In genomic region chr17:12724767-12725744, GRCm38 (mm10) we compare ENCODE assay signal across 8 mouse cellular contexts. TPM values are rescaled to one million over a fixed set of nuclear protein-coding genes. Genes with fewer than 3 reads are reported as not detected.
DNase-seq lines count a peak whose midpoint lies in the region; ATAC-seq lines count a peak whose summit lies in the region.

No protein-coding gene starts in this region.

- H3K4me2 ChIP-seq in heart, embryonic 11.5 days = peak overlapping the region; percentile 31
- H3K4me2 ChIP-seq in kidney, embryonic 16.5 days (replicated peaks; ENCODE audit: low read depth, low read length) = no peak overlapping the region

- peak overlapping the region; percentile 89 for H3K27ac ChIP-seq in heart, embryonic 11.5 days (ENCODE audit: low read depth, low read length)
- H3K27ac ChIP-seq in kidney, embryonic 16.5 days (ENCODE audit: low read length) = peak overlapping the region; percentile 92

- peak overlapping the region; percentile 46; the same call in 1 of the 2 replicates for H3K9ac ChIP-seq in heart, embryonic 11.5 days (ENCODE audit: low read depth, low read length)
- H3K9ac ChIP-seq in kidney, embryonic 16.5 days (replicated peaks; ENCODE audit: low read length) = no peak overlapping the region

- H3K36me3 ChIP-seq in heart, embryonic 11.5 days (ENCODE audit: control insufficient read depth, insufficient read depth, low read length) = peaks cover 20% of the 10 kb centered on the region
- H3K36me3 ChIP-seq in kidney, embryonic 16.5 days (ENCODE audit: insufficient read depth, low read length) = peaks cover 9% of the 10 kb centered on the region

- H3K4me3 ChIP-seq in heart, embryonic 11.5 days (ENCODE audit: low read depth, low read length) = no peak overlapping the region
- H3K4me3 ChIP-seq in kidney, embryonic 16.5 days (ENCODE audit: low read length) = no peak overlapping the region

- 43% methylated on average over 6 of the region's 6 CpGs for WGBS in heart, embryonic 11.5 days (ENCODE audit: insufficient replicate concordance)
- WGBS in kidney, embryonic 16.5 days = 24% methylated on average over 6 of the region's 6 CpGs

- DNase-seq in left cerebral cortex, adult 18-20 months (ENCODE audit: low spot score in 2 of 2) = peak; percentile 42 to 51
- DNase-seq in left cerebral cortex, adult 11 months (ENCODE audit: low spot score) = no peak
- peak; percentile 54 for DNase-seq in embryo, embryonic 10.5 days (ENCODE audit: low spot score)
- peak; percentile 70 for DNase-seq in lung, postnatal 10 days
- DNase-seq in thymus, postnatal 0 days (ENCODE audit: low spot score) = no peak
- DNase-seq in urinary bladder, postnatal 10 days (ENCODE audit: low spot score) = no peak

- peak; percentile 40 for ATAC-seq in heart, embryonic 11.5 days (replicated peaks; ENCODE audit: insufficient number of reproducible peaks, low FRiP score, low TSS enrichment)
- peak; percentile 74 for ATAC-seq in kidney, embryonic 16.5 days (ENCODE audit: low FRiP score, low TSS enrichment)

- no peaks in the 10 kb centered on the region for H3K27me3 ChIP-seq in heart, embryonic 11.5 days (ENCODE audit: control insufficient read depth, insufficient read depth, low read length)
- no peaks in the 10 kb centered on the region for H3K27me3 ChIP-seq in kidney, embryonic 16.5 days (ENCODE audit: insufficient read depth, low read length)

- no peaks in the 10 kb centered on the region for H3K9me3 ChIP-seq in heart, embryonic 11.5 days (replicated peaks; ENCODE audit: control insufficient read depth, low read length)
- no peaks in the 10 kb centered on the region for H3K9me3 ChIP-seq in kidney, embryonic 16.5 days (ENCODE audit: low read length)

- H3K4me1 ChIP-seq in heart, embryonic 11.5 days (ENCODE audit: control insufficient read depth, insufficient read depth, low read length) = peaks cover 79% of the 10 kb centered on the region
- peaks cover 39% of the 10 kb centered on the region for H3K4me1 ChIP-seq in kidney, embryonic 16.5 days (ENCODE audit: insufficient read depth, low read length)

RNA-seq across cellular contexts. Expression of gene Igf2r, which starts 44.4 kb away (rescaled TPM):
- total RNA-seq in left cerebral cortex, adult 18-20 months (2021) = 10 to 100 TPM; 26.9 to 27.0 TPM
- 199 and 238 TPM in 2 replicates for polyA plus RNA-seq in heart, embryonic 11.5 days (2014; fragmentation: Nextera tagmentation; extraction: Ambion mirVana)
- 32.1 and 33.6 TPM in 2 replicates for polyA plus RNA-seq in kidney, embryonic 16.5 days (2015; fragmentation: Nextera tagmentation; extraction: Ambion mirVana)
- 8.9 and 9.7 TPM in 2 replicates for polyA plus RNA-seq in thymus, postnatal 0 days (2015; fragmentation: Nextera tagmentation; extraction: Ambion mirVana)

RNA-seq across cellular contexts. Expression of gene Slc22a1, which starts 49.4 kb away (rescaled TPM):
- total RNA-seq in left cerebral cortex, adult 18-20 months (2021) = 1 to 10 TPM in 1 of 2 experiments, not detected in 1; 1.2 TPM
- polyA plus RNA-seq in heart, embryonic 11.5 days (2014; fragmentation: Nextera tagmentation; extraction: Ambion mirVana) = 0.82 and 2.1 TPM in 2 replicates
- 18.2 and 21.0 TPM in 2 replicates for polyA plus RNA-seq in kidney, embryonic 16.5 days (2015; fragmentation: Nextera tagmentation; extraction: Ambion mirVana)
- 0.08 and 0.49 TPM in 2 replicates for polyA plus RNA-seq in thymus, postnatal 0 days (2015; fragmentation: Nextera tagmentation; extraction: Ambion mirVana)

Comparison
In these comparisons a context has a peak if more than half of its experiments do, and no peak if none do; other contexts are left out.
1. DNase-seq: peak in left cerebral cortex, adult 18-20 months (2 of 2), embryo, embryonic 10.5 days (single experiment) and lung, postnatal 10 days (single experiment); none in left cerebral cortex, adult 11 months (single experiment), thymus, postnatal 0 days (single experiment) and urinary bladder, postnatal 10 days (single experiment).